Mouse (Mus musculus): Measurements from ENCODE around the gene Mblac2.
A peak's percentile ranks its signal among the peaks of the same experiment; 100 is the strongest.
"Not testable (repeated sequence)": the region's sequence is repeated elsewhere in the genome, so short reads cannot be mapped to it uniquely, and the experiment has no call there.

Gene Mblac2

DNA sequence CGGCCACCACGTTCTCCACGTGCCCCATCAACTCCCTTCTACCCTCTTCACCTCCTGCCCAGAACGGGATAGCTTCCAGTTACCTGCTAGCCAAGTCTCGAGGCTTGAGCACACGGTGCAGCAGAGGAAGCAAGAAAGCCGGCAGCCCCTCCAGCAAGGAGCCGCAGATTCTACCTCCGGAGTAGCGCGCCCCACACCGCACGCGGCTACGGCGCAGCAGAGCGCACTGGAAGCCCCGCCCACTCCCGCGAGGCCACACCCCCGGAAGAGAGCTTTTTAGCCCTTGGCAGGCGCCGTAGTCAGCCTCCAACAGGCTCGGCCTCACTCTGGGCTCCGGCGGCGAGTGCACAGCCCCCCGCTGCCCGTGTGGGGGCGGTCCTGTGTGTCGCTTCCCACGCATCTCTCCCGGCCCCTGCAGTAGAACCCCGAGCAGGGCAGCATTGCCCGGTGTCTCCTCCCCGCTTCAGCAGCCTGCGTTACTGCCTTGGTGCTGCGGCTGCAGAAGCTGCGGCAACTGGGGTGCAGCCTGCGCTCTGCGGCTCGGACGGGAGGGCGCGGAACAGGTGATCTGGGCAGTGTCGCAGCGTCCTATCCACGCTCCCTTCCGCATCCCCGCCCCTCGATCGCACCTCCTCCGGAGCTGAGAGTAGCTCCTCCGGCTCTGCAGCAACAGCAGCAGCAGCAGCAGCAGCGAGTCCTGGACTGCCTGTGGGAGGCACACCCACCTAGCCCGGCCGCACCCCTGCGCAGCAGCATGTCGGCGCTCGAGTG lies at the start of gene Mblac2, which contains the start of gene Polr3g:
Mblac2 (plus strand) TSS at position 567 of the 771 bp plus-strand sequence.
Polr3g (minus strand) TSS at position 239 of the 771 bp plus-strand sequence.
- peak; percentile 99 for DNase-seq

DNA sequence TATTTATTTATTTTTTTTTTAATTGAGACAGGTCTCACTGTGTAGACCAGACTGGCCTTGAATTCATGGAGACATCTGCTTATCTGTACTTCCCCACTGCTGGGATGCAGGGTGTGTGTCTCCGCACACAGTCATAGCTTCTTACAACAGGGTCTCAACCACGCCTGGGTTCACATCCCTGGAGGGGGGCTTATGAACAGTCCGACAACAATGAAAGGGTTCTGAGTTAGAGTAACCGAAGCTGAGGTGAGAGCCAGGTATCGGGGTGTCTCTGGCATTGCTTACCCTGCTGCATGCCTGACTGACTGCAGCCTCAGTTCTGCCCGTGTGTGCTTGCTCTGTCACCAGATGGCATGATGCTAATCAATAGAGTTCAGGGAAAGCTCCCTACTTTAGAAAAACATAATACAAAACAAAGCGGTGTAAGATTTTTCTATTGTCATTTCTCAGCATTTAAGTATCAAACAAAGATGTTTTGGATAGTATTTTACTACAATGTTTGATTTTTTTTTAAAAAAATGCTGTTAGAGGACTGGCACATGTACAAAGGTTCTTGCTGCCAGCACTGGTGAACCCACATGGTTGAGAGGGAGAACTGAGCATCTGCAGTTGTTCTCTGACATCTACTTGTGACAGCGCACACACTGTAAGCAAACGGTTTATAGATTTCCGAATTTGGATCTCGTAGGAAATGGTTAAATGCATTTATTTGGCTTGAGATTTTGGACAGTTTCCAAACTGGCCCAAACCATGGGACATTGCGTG lies 47.4 kb upstream of the Mblac2 start:
- peak; percentile 74 for DNase-seq

DNA sequence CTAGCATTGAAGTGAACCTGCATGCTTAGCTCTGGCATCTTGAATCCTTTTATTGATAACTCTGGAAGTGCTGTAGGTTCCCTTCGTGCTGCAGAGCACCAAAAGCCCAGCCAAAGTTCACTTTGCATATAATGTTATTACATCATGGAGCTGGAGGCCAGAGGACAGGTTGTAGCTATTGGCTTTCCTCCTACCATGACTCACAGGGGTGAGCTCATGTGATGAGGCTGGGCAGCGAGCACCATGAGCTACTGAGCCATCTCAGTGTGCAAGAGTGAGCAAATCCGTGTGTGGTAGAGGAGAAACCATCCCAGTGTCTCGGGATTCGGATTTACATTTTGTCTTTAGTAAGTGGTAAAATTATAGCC lies 46.8 kb upstream of the Mblac2 start:
- peak; percentile 81 for DNase-seq

- DNase-seq = peak; percentile 48
Measured at GRCm38 (mm10) chr13:81667713-81668112, 43.4 kb upstream of the Mblac2 start.

GRCm38 (mm10) chr13:81675333-81675732 lies 35.8 kb upstream of the Mblac2 start:
- DNase-seq = peak; percentile 55

DNA sequence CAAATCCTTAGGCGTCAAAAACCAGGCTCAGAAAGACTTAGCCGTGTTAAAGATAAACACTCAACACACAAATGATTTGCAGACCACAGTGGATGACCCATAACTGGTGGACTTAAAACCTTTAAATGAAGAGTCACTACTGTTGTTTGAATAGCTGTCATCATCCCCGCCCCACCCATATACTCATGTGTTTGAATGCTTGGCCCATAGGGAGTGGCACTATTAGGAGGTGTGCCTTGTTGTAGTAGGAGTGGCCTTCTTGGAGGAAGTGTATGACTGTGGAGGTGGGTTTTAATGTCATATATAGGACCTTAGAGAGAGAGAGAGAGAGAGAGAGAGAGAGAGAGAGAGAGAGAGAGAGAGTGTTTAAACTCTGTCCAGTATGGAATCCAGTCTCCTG lies 28.0 kb upstream of the Mblac2 start:
- no peak for DNase-seq

GRCm38 (mm10) chr13:81684258-81684657 lies 26.9 kb upstream of the Mblac2 start:
- peak; percentile 58 for DNase-seq

DNA sequence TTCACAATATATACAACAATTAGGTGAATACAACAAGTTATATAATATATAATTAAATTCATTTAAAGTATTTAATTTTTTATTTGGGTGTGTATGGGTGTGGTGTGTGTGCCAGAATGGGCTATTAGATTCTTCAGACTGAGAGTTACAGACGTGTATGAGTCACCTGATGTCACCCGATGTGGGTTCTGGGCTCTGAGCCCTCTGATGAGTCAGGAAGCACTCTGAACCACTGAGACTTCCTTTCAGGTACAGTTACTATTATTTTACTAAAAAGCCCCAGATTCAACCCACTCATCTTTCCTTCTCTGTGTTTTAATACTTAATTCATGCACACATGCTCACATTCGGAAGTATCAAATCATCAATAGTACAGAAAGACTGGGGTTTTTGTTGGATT lies 26.3 kb upstream of the Mblac2 start:
- no peak for DNase-seq

DNA sequence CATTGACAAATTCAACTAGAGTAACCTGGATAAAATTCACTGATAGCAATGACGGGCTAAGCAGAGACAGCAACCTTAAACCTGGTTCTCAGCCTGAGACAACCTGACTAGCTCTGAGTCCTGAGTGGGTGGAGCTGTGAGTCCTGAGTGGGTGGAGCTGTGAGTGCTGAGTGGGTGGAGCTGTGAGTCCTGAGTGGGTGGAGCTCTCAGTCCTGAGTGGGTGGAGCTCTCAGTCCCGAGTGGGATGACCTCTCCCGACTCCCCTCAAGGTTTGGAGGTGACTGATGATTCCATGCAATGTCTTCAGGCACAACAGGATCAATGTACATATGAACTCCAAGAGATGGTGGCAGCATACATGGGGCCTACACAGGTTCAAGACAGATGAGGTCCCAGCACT lies 21.6 kb upstream of the Mblac2 start:
- DNase-seq = peak; percentile 83

GRCm38 (mm10) chr13:81690477-81690876 lies 20.7 kb upstream of the Mblac2 start:
- DNase-seq = peak; percentile 93

- DNase-seq = peak; percentile 93
Measured at GRCm38 (mm10) chr13:81691606-81692005, 19.5 kb upstream of the Mblac2 start.

DNA sequence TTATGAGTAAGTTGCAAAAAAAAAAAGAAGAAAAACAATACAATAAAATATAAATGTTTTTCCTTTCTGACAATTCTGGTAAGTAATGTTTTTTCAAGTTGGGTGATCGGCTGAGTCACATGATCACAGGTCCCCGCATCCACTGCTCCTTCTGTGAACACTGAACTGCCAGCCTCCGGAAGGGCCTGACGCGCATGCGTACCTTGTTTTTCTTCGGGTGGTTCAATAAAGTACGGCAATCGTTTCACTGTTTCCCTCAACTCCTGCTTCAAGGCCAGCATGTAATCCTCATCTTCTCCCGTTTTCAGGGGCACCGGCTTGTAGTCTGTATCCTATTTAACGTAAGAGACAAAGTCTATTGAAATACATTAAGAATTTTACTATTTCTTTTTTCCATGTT lies 16.7 kb upstream of the Mblac2 start:
- peak; percentile 82 for DNase-seq

- peak; percentile 80 for DNase-seq
Measured at GRCm38 (mm10) chr13:81703148-81703547, 8.0 kb upstream of the Mblac2 start.

DNA sequence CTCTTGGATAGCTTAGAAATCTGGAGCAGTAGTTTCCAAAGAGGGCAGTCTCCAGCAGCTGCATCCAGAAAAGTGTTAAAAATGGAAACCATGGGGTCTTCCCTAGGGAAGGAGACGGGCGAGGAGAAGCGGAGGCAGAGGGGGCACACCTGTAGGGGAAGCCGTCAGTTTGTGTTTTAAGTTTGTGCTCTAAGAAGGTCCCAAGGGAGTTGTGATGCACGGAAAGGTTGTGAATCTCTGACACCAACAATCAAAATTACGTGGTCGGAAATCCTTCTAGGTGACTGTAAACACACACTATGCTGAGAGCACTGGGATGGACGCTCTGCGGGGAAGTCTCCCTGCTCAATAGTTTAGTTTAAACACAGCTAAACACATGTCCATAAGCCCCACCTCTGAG lies 7.5 kb upstream of the Mblac2 start:
- peak; percentile 51 for DNase-seq

- no peak for DNase-seq
Measured at GRCm38 (mm10) chr13:81706311-81706710, 4.8 kb upstream of the Mblac2 start.

- no peak for DNase-seq
Measured at GRCm38 (mm10) chr13:81709805-81710204, 1.3 kb upstream of the Mblac2 start.

GRCm38 (mm10) chr13:81710266-81710665 lies 875 bp upstream of the Mblac2 start:
- DNase-seq = peak; percentile 31

GRCm38 (mm10) chr13:81711546-81712371 lies 618 bp downstream of the Mblac2 start:
- DNase-seq = no peak

- DNase-seq = no peak
Measured at GRCm38 (mm10) chr13:81713896-81714295, 2.8 kb downstream of the Mblac2 start.

DNA sequence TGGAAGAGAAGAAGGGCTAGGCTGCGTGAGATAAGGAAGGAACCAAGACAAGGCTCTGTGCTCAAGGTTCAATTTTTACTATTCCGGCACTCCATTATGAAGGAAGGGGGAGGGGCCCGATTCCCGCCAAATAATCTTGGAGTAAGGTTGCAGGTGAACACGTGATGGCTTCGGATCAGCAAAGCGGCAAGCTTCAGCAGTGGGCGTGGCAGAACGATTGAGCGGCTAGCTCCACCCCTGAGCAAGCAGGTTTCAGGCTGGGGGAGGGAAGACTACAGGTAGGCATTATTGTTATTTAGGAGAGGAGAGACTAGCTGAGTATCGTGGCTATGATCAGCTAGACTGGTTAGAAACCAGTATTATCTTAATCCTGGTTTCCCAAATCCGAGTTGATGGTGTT lies 17.0 kb downstream of the Mblac2 start:
- DNase-seq = not testable (repeated sequence)

DNA sequence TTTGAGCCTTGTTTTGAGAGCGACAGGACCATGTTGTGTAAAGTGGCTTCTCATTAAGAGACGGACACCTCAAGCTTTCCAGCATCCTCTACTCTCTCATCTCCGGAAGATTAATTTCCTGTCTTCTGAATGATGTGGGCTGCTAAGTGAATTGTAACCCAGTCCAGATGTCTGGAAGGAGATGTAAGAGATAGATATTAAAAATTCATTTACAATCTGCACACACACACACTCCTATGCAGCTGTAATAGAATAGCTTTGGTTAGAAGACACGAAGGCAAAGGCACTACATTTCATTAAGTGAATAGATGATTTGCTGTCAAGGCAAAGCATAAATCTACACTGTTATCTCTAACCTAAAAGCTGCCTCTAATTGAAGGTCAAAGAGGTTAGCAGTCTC lies 18.0 kb downstream of the Mblac2 start:
- no peak for DNase-seq

DNA sequence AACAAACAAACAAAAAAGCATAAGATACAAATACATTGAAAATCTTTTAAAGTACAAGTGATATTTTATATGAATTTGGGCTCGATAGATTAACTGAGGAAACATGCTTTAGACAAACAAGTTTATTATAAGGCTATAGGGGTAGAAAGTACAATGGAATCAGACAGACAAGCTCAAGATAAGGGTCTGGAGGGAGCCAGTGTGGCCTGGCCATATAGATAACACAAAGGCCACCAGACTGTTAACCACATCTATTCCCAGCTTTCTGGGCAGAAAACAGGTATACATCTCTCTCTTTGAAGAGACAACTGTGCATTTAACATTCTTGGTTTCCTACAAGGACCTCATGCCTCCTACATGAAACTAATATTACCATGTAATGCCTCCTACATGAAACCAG lies 19.2 kb downstream of the Mblac2 start:
- DNase-seq = no peak

DNA sequence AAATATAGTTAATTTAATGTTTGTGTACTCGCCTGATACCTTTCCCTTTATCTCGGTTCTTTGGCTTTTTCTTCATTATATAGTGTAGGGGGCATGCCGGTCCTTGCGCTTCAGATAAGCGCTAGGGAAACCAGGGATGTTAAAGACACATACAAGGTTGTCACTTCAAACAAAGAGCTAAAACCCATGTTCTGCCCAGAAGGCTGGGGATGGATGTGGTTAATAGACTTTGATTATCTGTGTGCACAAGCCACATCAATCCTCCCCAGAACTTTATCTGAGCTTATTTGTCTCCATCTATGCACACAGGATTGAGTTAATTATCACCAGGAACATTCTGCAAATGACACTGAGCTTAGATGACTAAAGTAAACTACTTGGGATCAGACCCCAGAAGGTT lies 25.5 kb downstream of the Mblac2 start:
- DNase-seq = no peak
